Mouse (Mus musculus) G1E (cell line): ENCODE data around the gene Tuba1b.

ENCODE experiments used
- CTCF ChIP-seq: IDR thresholded peaks from 2 replicates; pipeline ENCODE4 v1.5.1; 2012; ENCODE audit warnings: low read depth, low read length, inconsistent platforms, mixed read lengths
- GATA1 ChIP-seq: IDR thresholded peaks from 2 replicates; pipeline ENCODE4 v1.6.1; 2012; ENCODE audit warnings: borderline replicate concordance, low read length, inconsistent platforms, mixed read lengths
- GATA2 ChIP-seq: IDR thresholded peaks from 2 replicates; pipeline ENCODE4 v1.6.1; 2012; ENCODE audit warnings: low read depth, low read length, inconsistent platforms, borderline replicate concordance
- POLR2AphosphoS5 ChIP-seq: IDR thresholded peaks from 2 replicates; pipeline ENCODE4 v1.6.1; 2012; ENCODE audit warnings: low read depth, low read length, inconsistent platforms; ENCODE audit not compliant: insufficient replicate concordance
- TAL1 ChIP-seq: conservative IDR thresholded peaks from 2 replicates; pipeline ENCODE4 v1.6.1; 2012; ENCODE audit warnings: low read depth, low read length, inconsistent platforms, mixed read lengths

DNA sequence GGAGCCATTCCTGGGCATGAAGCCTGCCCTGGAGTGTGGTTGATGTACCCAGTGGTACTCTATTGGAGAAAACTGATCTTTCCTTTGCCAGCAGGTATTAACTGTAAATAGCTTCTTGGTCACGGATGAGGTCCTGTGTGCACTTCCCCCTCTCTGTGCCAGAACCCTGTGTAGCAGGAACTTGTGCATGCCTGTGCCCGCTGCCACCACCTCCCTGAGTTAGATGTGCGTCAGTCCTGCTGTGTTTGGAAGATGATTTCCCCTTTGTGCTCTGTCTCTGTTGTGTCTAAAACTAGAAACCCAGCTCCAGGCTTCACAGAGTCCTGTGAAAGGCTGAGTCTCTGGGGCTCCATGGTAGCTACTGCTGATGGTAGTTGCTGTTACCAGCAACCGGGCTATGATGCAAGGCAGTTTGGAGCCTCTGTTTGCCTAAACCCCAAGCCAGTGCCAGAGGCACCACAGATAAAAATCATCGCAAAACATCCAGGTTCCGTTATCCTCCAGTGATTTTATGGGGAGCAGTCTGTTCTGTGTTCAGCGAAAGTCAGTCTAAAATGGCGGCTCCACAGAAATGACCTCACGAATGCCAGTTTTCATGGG, 38.8 kb upstream of the Tuba1b start:
- no peak for TF ChIP-seq CTCF
- TF ChIP-seq GATA1 = no peak
- TF ChIP-seq POLR2AphosphoS5 = no peak
- TF ChIP-seq GATA2 = no peak
- no peak for TF ChIP-seq TAL1
